Mouse (Mus musculus): Measurements from ENCODE around the gene Rhobtb3. TPM values are rescaled to one million over a fixed set of nuclear protein-coding genes. Genes with fewer than 3 reads are reported as not detected.
A peak's percentile ranks its signal among the peaks of the same experiment; 100 is the strongest.

Rhobtb3 gene
- polyA plus RNA-seq, 1 experiment from 2014 or later, result 12.3 TPM

- Histone ChIP-seq H3K4me1 (ENCODE audit: control insufficient read depth, insufficient read depth, low read length) (no peaks in the 10 kb centered on the region), H3K9ac (ENCODE audit: low read depth, low read length) (no peak overlapping the region), H3K9me3 (ENCODE audit: control insufficient read depth, low read length) (no peaks in the 10 kb centered on the region), H3K36me3 (ENCODE audit: control insufficient read depth, insufficient read depth, low read length) (no peaks in the 10 kb centered on the region), H3K4me2 (ENCODE audit: low read depth, low read length) (no peak overlapping the region), H3K4me3 (ENCODE audit: low read length) (no peak overlapping the region), H3K27ac (ENCODE audit: low read length) (no peak overlapping the region), H3K27me3 (replicated peaks; ENCODE audit: control insufficient read depth, insufficient read depth, low read length) (no peaks in the 10 kb centered on the region)
- no peak for ATAC-seq
Observed at GRCm38 (mm10) chr13:75955357-75955992, 11.8 kb upstream of the Rhobtb3 start.

- H3K9ac ChIP-seq (ENCODE audit: low read depth, low read length), result no peak overlapping the region
- H3K27me3 ChIP-seq (replicated peaks; ENCODE audit: control insufficient read depth, insufficient read depth, low read length), result no peaks in the 10 kb centered on the region
- WGBS, result 40% methylated on average over 1 of the region's 1 CpGs
- ATAC-seq, result peak; percentile 67
- no peak overlapping the region for H3K27ac ChIP-seq (ENCODE audit: low read length)
- no peaks in the 10 kb centered on the region for H3K9me3 ChIP-seq (ENCODE audit: control insufficient read depth, low read length)
- H3K4me2 ChIP-seq (ENCODE audit: low read depth, low read length), result no peak overlapping the region
- no peaks in the 10 kb centered on the region for H3K36me3 ChIP-seq (ENCODE audit: control insufficient read depth, insufficient read depth, low read length)
- no peaks in the 10 kb centered on the region for H3K4me1 ChIP-seq (ENCODE audit: control insufficient read depth, insufficient read depth, low read length)
- H3K4me3 ChIP-seq (ENCODE audit: low read length), result no peak overlapping the region
Observed at GRCm38 (mm10) chr13:75950295-75950694, 6.6 kb upstream of the Rhobtb3 start.

GRCm38 (mm10) chr13:75944044-75944820, 507 bp upstream of the Rhobtb3 start:
- 3% methylated on average over 7 of the region's 7 CpGs for WGBS
- peak overlapping the region; percentile 98 for H3K27ac ChIP-seq (ENCODE audit: low read length)
- peaks cover 3% of the 10 kb centered on the region for H3K4me1 ChIP-seq (ENCODE audit: control insufficient read depth, insufficient read depth, low read length)
- no peaks in the 10 kb centered on the region for H3K9me3 ChIP-seq (ENCODE audit: control insufficient read depth, low read length)
- H3K4me2 ChIP-seq (ENCODE audit: low read depth, low read length), result peak overlapping the region; percentile 86
- peak overlapping the region; percentile 79 for H3K4me3 ChIP-seq (ENCODE audit: low read length)
- no peaks in the 10 kb centered on the region for H3K36me3 ChIP-seq (ENCODE audit: control insufficient read depth, insufficient read depth, low read length)
- ATAC-seq, result no peak
- no peaks in the 10 kb centered on the region for H3K27me3 ChIP-seq (replicated peaks; ENCODE audit: control insufficient read depth, insufficient read depth, low read length)
- peak overlapping the region; percentile 94 for H3K9ac ChIP-seq (ENCODE audit: low read depth, low read length)

GRCm38 (mm10) chr13:75942731-75943130, 994 bp downstream of the Rhobtb3 start:
- H3K36me3 ChIP-seq (ENCODE audit: control insufficient read depth, insufficient read depth, low read length), result peaks cover 8% of the 10 kb centered on the region; the same call in 1 of the 2 replicates
- peaks cover 3% of the 10 kb centered on the region for H3K4me1 ChIP-seq (ENCODE audit: control insufficient read depth, insufficient read depth, low read length)
- H3K4me3 ChIP-seq (ENCODE audit: low read length), result peak overlapping the region; percentile 79
- 0% methylated on average over 6 of the region's 6 CpGs for WGBS
- ATAC-seq, result peak; percentile 18; the same call in 1 of the 2 replicates
- H3K27me3 ChIP-seq (replicated peaks; ENCODE audit: control insufficient read depth, insufficient read depth, low read length), result no peaks in the 10 kb centered on the region
- H3K4me2 ChIP-seq (ENCODE audit: low read depth, low read length), result peak overlapping the region; percentile 86
- peak overlapping the region; percentile 94 for H3K9ac ChIP-seq (ENCODE audit: low read depth, low read length)
- H3K9me3 ChIP-seq (ENCODE audit: control insufficient read depth, low read length), result no peaks in the 10 kb centered on the region
- peak overlapping the region; percentile 98 for H3K27ac ChIP-seq (ENCODE audit: low read length)

GRCm38 (mm10) chr13:75941518-75942295, 2.0 kb downstream of the Rhobtb3 start:
- H3K36me3 ChIP-seq (ENCODE audit: control insufficient read depth, insufficient read depth, low read length), result peaks cover 10% of the 10 kb centered on the region; the same call in 1 of the 2 replicates
- WGBS, result 80% methylated on average over 5 of the region's 5 CpGs
- no peaks in the 10 kb centered on the region for H3K27me3 ChIP-seq (replicated peaks; ENCODE audit: control insufficient read depth, insufficient read depth, low read length)
- H3K4me1 ChIP-seq (ENCODE audit: control insufficient read depth, insufficient read depth, low read length), result peaks cover 3% of the 10 kb centered on the region
- H3K27ac ChIP-seq (ENCODE audit: low read length), result peak overlapping the region; percentile 7; the same call in 1 of the 2 replicates
- no peaks in the 10 kb centered on the region for H3K9me3 ChIP-seq (ENCODE audit: control insufficient read depth, low read length)
- no peak for ATAC-seq
- no peak overlapping the region for H3K4me3 ChIP-seq (ENCODE audit: low read length)
- no peak overlapping the region for H3K9ac ChIP-seq (ENCODE audit: low read depth, low read length)
- peak overlapping the region; percentile 39 for H3K4me2 ChIP-seq (ENCODE audit: low read depth, low read length)

- peak; percentile 61 for ATAC-seq
- Histone ChIP-seq H3K27me3 (replicated peaks; ENCODE audit: control insufficient read depth, insufficient read depth, low read length) (no peaks in the 10 kb centered on the region), H3K27ac (ENCODE audit: low read length) (peak overlapping the region; percentile 7; the same call in 1 of the 2 replicates), H3K9me3 (ENCODE audit: control insufficient read depth, low read length) (no peaks in the 10 kb centered on the region), H3K9ac (ENCODE audit: low read depth, low read length) (no peak overlapping the region), H3K4me2 (ENCODE audit: low read depth, low read length) (peak overlapping the region; percentile 39), H3K4me1 (ENCODE audit: control insufficient read depth, insufficient read depth, low read length) (peaks cover 3% of the 10 kb centered on the region), H3K4me3 (ENCODE audit: low read length) (no peak overlapping the region), H3K36me3 (ENCODE audit: control insufficient read depth, insufficient read depth, low read length) (peaks cover 10% of the 10 kb centered on the region; the same call in 1 of the 2 replicates)
- WGBS, result 50% methylated on average over 2 of the region's 2 CpGs
Observed at GRCm38 (mm10) chr13:75940791-75941517, 2.8 kb downstream of the Rhobtb3 start.

GRCm38 (mm10) chr13:75938866-75939265, 4.9 kb downstream of the Rhobtb3 start:
- Histone ChIP-seq H3K4me2 (ENCODE audit: low read depth, low read length) (no peak overlapping the region), H3K4me3 (ENCODE audit: low read length) (no peak overlapping the region), H3K4me1 (ENCODE audit: control insufficient read depth, insufficient read depth, low read length) (peaks cover 3% of the 10 kb centered on the region), H3K9ac (ENCODE audit: low read depth, low read length) (no peak overlapping the region), H3K27me3 (replicated peaks; ENCODE audit: control insufficient read depth, insufficient read depth, low read length) (no peaks in the 10 kb centered on the region), H3K36me3 (ENCODE audit: control insufficient read depth, insufficient read depth, low read length) (peaks cover 10% of the 10 kb centered on the region; the same call in 1 of the 2 replicates), H3K9me3 (ENCODE audit: control insufficient read depth, low read length) (no peaks in the 10 kb centered on the region), H3K27ac (ENCODE audit: low read length) (no peak overlapping the region)
- ATAC-seq, result no peak
- WGBS, result 88% methylated on average over 5 of the region's 5 CpGs

GRCm38 (mm10) chr13:75933287-75933686, 10.4 kb downstream of the Rhobtb3 start:
- H3K4me3 ChIP-seq (ENCODE audit: low read length), result no peak overlapping the region
- H3K9me3 ChIP-seq (ENCODE audit: control insufficient read depth, low read length), result no peaks in the 10 kb centered on the region
- ATAC-seq, result no peak
- no peaks in the 10 kb centered on the region for H3K27me3 ChIP-seq (replicated peaks; ENCODE audit: control insufficient read depth, insufficient read depth, low read length)
- H3K4me1 ChIP-seq (ENCODE audit: control insufficient read depth, insufficient read depth, low read length), result peaks cover 9% of the 10 kb centered on the region
- H3K9ac ChIP-seq (ENCODE audit: low read depth, low read length), result no peak overlapping the region
- no peak overlapping the region for H3K27ac ChIP-seq (ENCODE audit: low read length)
- H3K4me2 ChIP-seq (ENCODE audit: low read depth, low read length), result no peak overlapping the region
- peaks cover 5% of the 10 kb centered on the region; the same call in 1 of the 2 replicates for H3K36me3 ChIP-seq (ENCODE audit: control insufficient read depth, insufficient read depth, low read length)
- whole genome bisulfite sequencing, result 96% methylated on average over 1 of the region's 1 CpGs
